ENCODE assay signal across 17 mouse cellular contexts in genomic region chr5:42656460-42656859, GRCm38 (mm10).
A peak's percentile ranks its signal among the peaks of the same experiment; 100 is the strongest.
DNase-seq lines count a peak whose midpoint lies in the region; ATAC-seq and TF ChIP-seq lines count a peak whose summit lies in the region.
"Had no signal": no experiment of that assay in that cellular context is flagged by ENCODE, and none has a peak within 500 bp of the region (broad histone marks: within the 10 kb centered on the region; RNA-seq: fewer than 3 reads in every experiment).

No protein-coding gene starts in this region.

- TF ChIP-seq CTCF in brain, embryonic 14.5 days (IDR thresholded peaks at IDR 0.05; ENCODE audit: borderline replicate concordance, extremely low read depth, insufficient read depth, insufficient read length) = no peak

- no peak for DNase-seq in cerebellum, adult 9-10 months
- peak; percentile 13 for DNase-seq in left cerebral cortex, postnatal 4 days
- no peak for DNase-seq in left cerebral cortex, postnatal 14 days (ENCODE audit: low spot score in 2 of 2)
- DNase-seq in brain, embryonic 14.5 days (ENCODE audit: low read depth) = peak; percentile 37
- DNase-seq in retina, embryonic 14.5 days (ENCODE audit: low spot score) = peak; percentile 8
- DNase-seq in layer of hippocampus, adult 9-10 months (ENCODE audit: low spot score) = no peak
- DNase-seq: B cell, adult 2 months; cerebellum, adult 9-11 months; forebrain, postnatal 0 days; heart, adult 11 months; heart, postnatal 36 days; liver, postnatal 0 days; right cerebral cortex, adult 18-20 months; thymus, postnatal 4 days had no signal

- no peak for TF ChIP-seq POLR2A in brain, embryonic 14.5 days (IDR thresholded peaks at IDR 0.05; ENCODE audit: borderline replicate concordance, extremely low read depth, insufficient read depth, insufficient read length, poor library complexity, severe bottlenecking)

- intact Hi-C loops in left cerebral cortex, postnatal 4 days (cut with DNase I) = no loop called here
- intact Hi-C loops in left cerebral cortex, postnatal 14 days (cut with DNase I) = no loop called here

- peak; percentile 20; the same call in 1 of the 2 replicates for ATAC-seq in cerebellum, adult (ENCODE audit: insufficient number of reproducible peaks, low FRiP score, low TSS enrichment)
- ATAC-seq: activated CD4-positive, CD25-positive, alpha-beta regulatory T cell, adult 4 months; forebrain, postnatal 0 days; intestine, postnatal 0 days; liver, postnatal 0 days had no signal

Comparison
In these comparisons a context has a peak if more than half of its experiments do, and no peak if none do; other contexts are left out.
1. DNase-seq: peak in left cerebral cortex, postnatal 4 days (single experiment), brain, embryonic 14.5 days (single experiment) and retina, embryonic 14.5 days (single experiment); none in cerebellum, adult 9-10 months (single experiment), left cerebral cortex, postnatal 14 days (0 of 2) and layer of hippocampus, adult 9-10 months (single experiment).